Mouse (Mus musculus) forebrain, postnatal 0 days (tissue): Measurements from ENCODE around the gene Aspscr1. TPM values are rescaled to one million over a fixed set of nuclear protein-coding genes. Genes with fewer than 3 reads are reported as not detected.

ENCODE experiments used
- ATAC-seq: fragments of 200-750 bp; cut with Nextera tagmentation; 2 replicates; pipeline ENCODE4 v1.8.0; 2017; ENCODE audit warnings: mild to moderate bottlenecking, moderate library complexity
- DNase-seq: peaks from one replicate; pipeline ENCODE4 v3.0.0-alpha.2; 2015
- H3K27ac ChIP-seq: fragments of 300-500 bp; sonication (generic); 2 replicates; pipeline ENCODE4 v1.5.1; 2014; ENCODE audit warnings: low read depth, mild to moderate bottlenecking, antibody characterized with exemption, low read length, moderate library complexity, mixed read lengths
- H3K27me3 ChIP-seq: fragments of 300-500 bp; sonication (generic); 2 replicates; pipeline ENCODE4 v1.6.1; 2014; ENCODE audit warnings: mild to moderate bottlenecking, low read length, mixed read lengths; ENCODE audit not compliant: insufficient read depth
- H3K36me3 ChIP-seq: fragments of 300-500 bp; sonication (generic); 2 replicates; pipeline ENCODE4 v1.6.1; 2014; ENCODE audit warnings: mild to moderate bottlenecking, moderate library complexity; ENCODE audit not compliant: insufficient read depth
- H3K4me1 ChIP-seq: fragments of 300-500 bp; sonication (generic); 2 replicates; pipeline ENCODE4 v1.6.1; 2014; ENCODE audit warnings: antibody characterized with exemption; ENCODE audit not compliant: insufficient read depth
- H3K4me2 ChIP-seq: fragments of 300-500 bp; sonication (generic); 2 replicates; pipeline ENCODE4 v1.6.1; 2014; ENCODE audit warnings: low read depth, mild to moderate bottlenecking, moderate library complexity
- H3K4me3 ChIP-seq: fragments of 300-500 bp; sonication (generic); 2 replicates; pipeline ENCODE4 v1.5.1; 2014; ENCODE audit warnings: low read depth, low read length, mixed read lengths
- H3K9ac ChIP-seq: fragments of 300-500 bp; sonication (generic); 2 replicates; pipeline ENCODE4 v1.6.1; 2014; ENCODE audit warnings: mild to moderate bottlenecking
- H3K9me3 ChIP-seq: fragments of 300-500 bp; sonication (generic); 2 replicates; pipeline ENCODE4 v1.6.1; 2016; ENCODE audit warnings: low read length
- CTCF ChIP-seq: sonication (generic); IDR thresholded peaks from 2 replicates; pipeline ENCODE4 v1.5.1; 2016; ENCODE audit warnings: antibody characterized with exemption, control low read depth, low read depth
- WGBS: fragments of 180-500 bp; shearing (Covaris S2); extraction: QIAGEN DNeasy Blood & Tissue Kit; methylation state at CpG from one replicate; pipeline ENCODE4 v1.1.7; 2014; 5-methylcytosine and 5-hydroxymethylcytosine counted together
- polyA plus RNA-seq: library from polyadenylated mRNA; unstranded; fragments of >200 nt; fragmentation: Nextera tagmentation; extraction: Ambion mirVana; gene quantifications from 2 replicates; pipeline ENCODE4 v1.2.1, GENCODE M21; 2015
- total RNA-seq: library from RNA; depleted of rRNA; stranded (reverse); fragments of >200 nt; gene quantifications from 2 replicates; pipeline ENCODE4 v1.2.3, GENCODE M21; 2014

The Aspscr1 gene
- total and polyA plus RNA-seq, 2 experiments from 2014 or later, result 102 to 137 TPM

GRCm38 (mm10) chr11:120714546-120714945 lies 41.8 kb downstream of the Aspscr1 start:
- no peak for ATAC-seq
- H3K4me1 ChIP-seq, result peaks cover 16% of the 10 kb centered on the region; the same call in 1 of the 2 replicates
- H3K9me3 ChIP-seq, result no peaks in the 10 kb centered on the region
- no peaks in the 10 kb centered on the region for H3K27me3 ChIP-seq
- no peak for DNase-seq
- H3K36me3 ChIP-seq, result peaks cover 50% of the 10 kb centered on the region
- no peak overlapping the region for H3K27ac ChIP-seq
- peak overlapping the region; percentile 54 for H3K4me3 ChIP-seq
- H3K4me2 ChIP-seq, result peak overlapping the region; percentile 98
- 61% methylated on average over 10 of the region's 10 CpGs for WGBS
- H3K9ac ChIP-seq, result peak overlapping the region; percentile 64
- no peak for TF ChIP-seq CTCF

DNA sequence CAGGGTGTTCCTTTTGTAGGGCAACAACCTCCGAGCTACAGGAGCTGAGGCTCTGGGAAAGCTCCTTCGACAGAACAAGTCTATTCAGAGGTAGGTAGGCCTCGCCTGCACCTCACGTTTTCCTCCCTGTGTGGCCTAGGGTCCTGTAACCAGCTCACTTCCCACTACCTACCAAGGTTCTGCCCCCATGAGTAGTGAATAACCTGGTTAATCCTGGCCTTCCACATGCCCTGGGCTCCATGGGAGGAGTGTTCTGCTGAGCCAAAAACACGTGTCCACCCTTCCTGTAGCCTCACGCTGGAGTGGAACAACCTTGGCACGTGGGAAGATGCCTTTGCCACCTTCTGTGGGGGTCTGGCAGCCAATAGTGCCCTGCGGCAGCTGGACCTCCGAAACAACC lies 42.4 kb downstream of the Aspscr1 start:
- 0 out of 2 replicates have a peak overlapping the region, but pooled peaks have one; percentile 98 for H3K4me2 ChIP-seq
- no peak for TF ChIP-seq CTCF
- H3K36me3 ChIP-seq, result peaks cover 48% of the 10 kb centered on the region
- H3K4me3 ChIP-seq, result no peak overlapping the region
- H3K27ac ChIP-seq, result no peak overlapping the region
- no peaks in the 10 kb centered on the region for H3K27me3 ChIP-seq
- DNase-seq (no peak), ATAC-seq (no peak)
- H3K9ac ChIP-seq, result no peak overlapping the region
- 90% methylated on average over 9 of the region's 9 CpGs for WGBS
- no peaks in the 10 kb centered on the region for H3K9me3 ChIP-seq
- peaks cover 16% of the 10 kb centered on the region; the same call in 1 of the 2 replicates for H3K4me1 ChIP-seq

DNA sequence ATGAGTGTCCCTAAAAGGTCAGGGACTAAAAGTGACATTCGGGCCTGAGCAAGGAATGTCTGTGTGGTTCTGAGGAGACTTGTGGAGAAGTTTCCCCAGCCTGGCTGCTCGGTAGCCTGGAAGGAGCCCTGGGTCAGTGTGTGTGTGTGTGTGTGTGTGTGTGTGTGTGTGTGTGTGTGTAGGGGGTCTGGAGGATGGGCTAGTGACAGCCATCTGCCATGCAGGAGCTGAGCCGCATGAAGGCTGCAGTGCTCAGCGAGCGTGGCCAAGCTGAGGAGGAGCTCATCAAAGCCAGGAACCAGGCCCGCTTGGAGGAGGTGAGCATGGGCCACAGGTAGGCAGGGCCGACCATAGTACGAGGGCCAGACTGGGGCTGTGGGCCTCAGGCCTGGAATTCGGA lies 46.5 kb downstream of the Aspscr1 start:
- H3K4me1 ChIP-seq, result peaks cover 7% of the 10 kb centered on the region; the same call in 1 of the 2 replicates
- peaks cover 53% of the 10 kb centered on the region for H3K36me3 ChIP-seq

GRCm38 (mm10) chr11:120719841-120720376 lies 47.1 kb downstream of the Aspscr1 start:
- H3K4me1 ChIP-seq, result peaks cover under 1% of the 10 kb centered on the region; the same call in 1 of the 2 replicates
- 86% methylated on average over 13 of the region's 13 CpGs for WGBS
- peaks cover 53% of the 10 kb centered on the region for H3K36me3 ChIP-seq
- DNase-seq, result no peak
- ATAC-seq, result no peak
- H3K27ac ChIP-seq, result no peak overlapping the region
- TF ChIP-seq CTCF, result no peak
- no peaks in the 10 kb centered on the region for H3K27me3 ChIP-seq
- H3K9me3 ChIP-seq, result no peaks in the 10 kb centered on the region
- no peak overlapping the region for H3K4me2 ChIP-seq
- H3K9ac ChIP-seq, result no peak overlapping the region
- H3K4me3 ChIP-seq, result no peak overlapping the region

More for the DNA sequence above, 46.5 kb downstream of the Aspscr1 start:
- no peak overlapping the region for H3K27ac ChIP-seq
- H3K9ac ChIP-seq, result no peak overlapping the region
- no peak for TF ChIP-seq CTCF
- WGBS, result 91% methylated on average over 9 of the region's 9 CpGs
- no peaks in the 10 kb centered on the region for H3K9me3 ChIP-seq
- H3K4me3 ChIP-seq, result no peak overlapping the region
- no peak overlapping the region for H3K4me2 ChIP-seq
- no peaks in the 10 kb centered on the region for H3K27me3 ChIP-seq
- DNase-seq (no peak), ATAC-seq (no peak)

GRCm38 (mm10) chr11:120720450-120720849 lies 47.7 kb downstream of the Aspscr1 start:
- ATAC-seq (peak; percentile 61), DNase-seq (peak; percentile 94)
- peak overlapping the region; percentile 71 for H3K4me3 ChIP-seq
- H3K9me3 ChIP-seq, result no peaks in the 10 kb centered on the region
- H3K27me3 ChIP-seq, result no peaks in the 10 kb centered on the region
- H3K9ac ChIP-seq, result peak overlapping the region; percentile 74
- H3K4me2 ChIP-seq, result peak overlapping the region; percentile 91
- TF ChIP-seq CTCF, result peak; percentile 96
- H3K4me1 ChIP-seq, result no peaks in the 10 kb centered on the region; the same call in 1 of the 2 replicates
- no peak overlapping the region for H3K27ac ChIP-seq
- H3K36me3 ChIP-seq, result peaks cover 51% of the 10 kb centered on the region
- 10% methylated on average over 17 of the region's 17 CpGs for WGBS

GRCm38 (mm10) chr11:120721124-120722066 lies 48.6 kb downstream of the Aspscr1 start, which contains the start of gene Rac3:
Gene Rac3 (plus strand): TSS chr11:120721470.
- no peaks in the 10 kb centered on the region for H3K9me3 ChIP-seq
- H3K4me3 ChIP-seq, result peak within 1 kb of the TSS; percentile 71
- H3K4me2 ChIP-seq, result peak within 1 kb of the TSS; percentile 91
- no peaks in the 10 kb centered on the region for H3K27me3 ChIP-seq
- no peak for TF ChIP-seq CTCF
- no peaks in the 10 kb centered on the region; the same call in 1 of the 2 replicates for H3K4me1 ChIP-seq
- peaks cover 42% of the 10 kb centered on the region for H3K36me3 ChIP-seq
- ATAC-seq, result peak; percentile 89
- 2% methylated on average over 89 of the region's 90 CpGs for WGBS
- peak within 1 kb of the TSS; percentile 64; the same call in 1 of the 2 replicates for H3K27ac ChIP-seq
- H3K9ac ChIP-seq, result peak within 1 kb of the TSS; percentile 74
- DNase-seq, result peak; percentile 88
